Mouse (Mus musculus) kidney, embryonic 16.5 days (tissue): ENCODE data around the gene Ccdc117. TPM values are rescaled to one million over a fixed set of nuclear protein-coding genes. Genes with fewer than 3 reads are reported as not detected.
"Not testable (repeated sequence)": the region's sequence is repeated elsewhere in the genome, so short reads cannot be mapped to it uniquely, and the experiment has no call there.

Experiments
- ATAC-seq: fragments of 200-750 bp; cut with Nextera tagmentation; 2 replicates; pipeline ENCODE4 v1.8.0; 2017; ENCODE audit warnings: moderate TSS enrichment; ENCODE audit not compliant: low FRiP score, low TSS enrichment
- H3K27ac ChIP-seq: fragments of 300-500 bp; sonication (generic); 2 replicates; pipeline ENCODE4 v1.5.1; 2014; ENCODE audit warnings: low read length
- H3K27me3 ChIP-seq: fragments of 300-500 bp; sonication (generic); 2 replicates; pipeline ENCODE4 v1.6.1; 2014; ENCODE audit warnings: low read length, control low read depth, mixed read lengths; ENCODE audit not compliant: insufficient read depth
- H3K36me3 ChIP-seq: fragments of 300-500 bp; sonication (generic); 2 replicates; pipeline ENCODE4 v1.6.1; 2014; ENCODE audit warnings: low read length, control low read depth, mixed read lengths; ENCODE audit not compliant: insufficient read depth
- H3K4me1 ChIP-seq: fragments of 300-500 bp; sonication (generic); 2 replicates; pipeline ENCODE4 v1.6.1; 2014; ENCODE audit warnings: low read length, control low read depth, mixed read lengths; ENCODE audit not compliant: insufficient read depth
- H3K4me2 ChIP-seq: fragments of 300-500 bp; sonication (generic); replicated peaks from 2 replicates; pipeline ENCODE4 v1.6.1; 2014; ENCODE audit warnings: low read depth, low read length
- H3K4me3 ChIP-seq: fragments of 300-500 bp; sonication (generic); 2 replicates; pipeline ENCODE4 v1.5.1; 2014; ENCODE audit warnings: mild to moderate bottlenecking, low read length
- H3K9ac ChIP-seq: fragments of 300-500 bp; sonication (generic); replicated peaks from 2 replicates; pipeline ENCODE4 v1.6.1; 2014; ENCODE audit warnings: low read length
- H3K9me3 ChIP-seq: fragments of 300-500 bp; sonication (generic); 2 replicates; pipeline ENCODE4 v1.6.1; 2016; ENCODE audit warnings: low read length, control low read depth
- WGBS: fragments of 180-500 bp; shearing (Covaris S2); extraction: QIAGEN DNeasy Blood & Tissue Kit; methylation state at CpG from one replicate; pipeline ENCODE4 v1.1.7; 2014; 5-methylcytosine and 5-hydroxymethylcytosine counted together
- polyA plus RNA-seq: library from polyadenylated mRNA; unstranded; fragments of >200 nt; fragmentation: Nextera tagmentation; extraction: Ambion mirVana; gene quantifications from 2 replicates; pipeline ENCODE4 v1.2.1, GENCODE M21; 2015

Gene Ccdc117
- polyA plus RNA-seq, 1 experiment from 2014 or later: 19.7 TPM

- Histone ChIP-seq H3K4me3 (no peak overlapping the region), H3K4me2 (no peak overlapping the region), H3K27me3 (no peaks in the 10 kb centered on the region), H3K27ac (no peak overlapping the region), H3K4me1 (no peaks in the 10 kb centered on the region), H3K9ac (no peak overlapping the region), H3K9me3 (no peaks in the 10 kb centered on the region), H3K36me3 (no peaks in the 10 kb centered on the region)
- 79% methylated on average over 10 of the region's 10 CpGs for WGBS
- ATAC-seq: no peak
Observed at GRCm38 (mm10) chr11:5490989-5491656, 50.9 kb downstream of the Ccdc117 start.

- not testable (repeated sequence) for H3K4me3 ChIP-seq, H3K9ac ChIP-seq, ATAC-seq, H3K4me1 ChIP-seq, H3K27ac ChIP-seq, H3K9me3 ChIP-seq, H3K36me3 ChIP-seq, H3K4me2 ChIP-seq, H3K27me3 ChIP-seq
- 87% methylated on average over 10 of the region's 10 CpGs for WGBS
Observed at GRCm38 (mm10) chr11:5489433-5489832, 52.6 kb downstream of the Ccdc117 start.

GRCm38 (mm10) chr11:5485193-5486011 is 56.6 kb downstream of the Ccdc117 start:
- no peaks in the 10 kb centered on the region for H3K27me3 ChIP-seq
- peak overlapping the region; percentile 81 for H3K4me2 ChIP-seq
- peaks cover 5% of the 10 kb centered on the region for H3K4me1 ChIP-seq
- H3K36me3 ChIP-seq: no peaks in the 10 kb centered on the region
- 13% methylated on average over 15 of the region's 15 CpGs for WGBS
- H3K9me3 ChIP-seq: no peaks in the 10 kb centered on the region
- peak; percentile 79 for ATAC-seq
- peak overlapping the region; percentile 48 for H3K4me3 ChIP-seq
- H3K9ac ChIP-seq: peak overlapping the region; percentile 73
- peak overlapping the region; percentile 54; the same call in 1 of the 2 replicates for H3K27ac ChIP-seq

- WGBS: 70% methylated on average over 13 of the region's 13 CpGs
- no peak for ATAC-seq
- no peak overlapping the region for H3K4me2 ChIP-seq
- H3K27me3 ChIP-seq: no peaks in the 10 kb centered on the region
- no peaks in the 10 kb centered on the region for H3K9me3 ChIP-seq
- H3K9ac ChIP-seq: no peak overlapping the region
- no peak overlapping the region for H3K27ac ChIP-seq
- peaks cover 5% of the 10 kb centered on the region for H3K4me1 ChIP-seq
- no peaks in the 10 kb centered on the region for H3K36me3 ChIP-seq
- no peak overlapping the region for H3K4me3 ChIP-seq
Observed at GRCm38 (mm10) chr11:5482581-5482980, 59.4 kb downstream of the Ccdc117 start.

Other genes starting within 250 kb of the Ccdc117 start
- 16.5 and 18.8 TPM in 2 replicates for gene Znrf3, start 97.3 kb downstream of the Ccdc117 start, polyA plus RNA-seq
- 203 and 229 TPM in 2 replicates for gene Xbp1, start 21.5 kb downstream of the Ccdc117 start, polyA plus RNA-seq
- gene Ankrd36, start 27.5 kb upstream of the Ccdc117 start, polyA plus RNA-seq: not detected in 2 replicates
- 197 and 212 TPM in 2 replicates for gene Mrps24, start 173.5 kb upstream of the Ccdc117 start, polyA plus RNA-seq
- 25.9 and 27.8 TPM in 2 replicates for gene Urgcp, start 220.2 kb upstream of the Ccdc117 start, polyA plus RNA-seq
- 123 and 132 TPM in 2 replicates for gene Dbnl, start 246.3 kb upstream of the Ccdc117 start, polyA plus RNA-seq